Mouse (Mus musculus) forebrain, embryonic 13.5 days (tissue): Measurements from ENCODE around the gene Xrn2. TPM values are rescaled to one million over a fixed set of nuclear protein-coding genes. Genes with fewer than 3 reads are reported as not detected.
"Not testable (repeated sequence)": the region's sequence is repeated elsewhere in the genome, so short reads cannot be mapped to it uniquely, and the experiment has no call there.

ENCODE experiments used
- ATAC-seq: fragments of 200-750 bp; cut with Nextera tagmentation; 2 replicates; pipeline ENCODE4 v1.8.0; 2017
- H3K27ac ChIP-seq: fragments of 300-500 bp; sonication (generic); 2 replicates; pipeline ENCODE4 v1.5.1; 2015; ENCODE audit warnings: inconsistent platforms, mild to moderate bottlenecking, moderate library complexity
- H3K27me3 ChIP-seq: fragments of 300-500 bp; sonication (generic); 2 replicates; pipeline ENCODE4 v1.6.1; 2015; ENCODE audit warnings: mild to moderate bottlenecking, inconsistent platforms
- H3K36me3 ChIP-seq: fragments of 300-500 bp; sonication (generic); 2 replicates; pipeline ENCODE4 v1.6.1; 2015; ENCODE audit warnings: mild to moderate bottlenecking, inconsistent platforms; ENCODE audit not compliant: poor library complexity, severe bottlenecking
- H3K4me1 ChIP-seq: fragments of 300-500 bp; sonication (generic); 2 replicates; pipeline ENCODE4 v1.6.1; 2015; ENCODE audit warnings: inconsistent platforms
- H3K4me2 ChIP-seq: fragments of 300-500 bp; sonication (generic); 2 replicates; pipeline ENCODE4 v1.6.1; 2015; ENCODE audit warnings: inconsistent platforms, mild to moderate bottlenecking, moderate library complexity
- H3K4me3 ChIP-seq: fragments of 300-500 bp; sonication (generic); 2 replicates; pipeline ENCODE4 v1.5.1; 2015; ENCODE audit warnings: mild to moderate bottlenecking, inconsistent platforms
- H3K9ac ChIP-seq: fragments of 300-500 bp; sonication (generic); 2 replicates; pipeline ENCODE4 v1.6.1; 2015; ENCODE audit warnings: mild to moderate bottlenecking, inconsistent platforms
- H3K9me3 ChIP-seq: fragments of 300-500 bp; sonication (generic); replicated peaks from 2 replicates; pipeline ENCODE4 v1.6.1; 2016; ENCODE audit warnings: inconsistent platforms
- WGBS: fragments of 180-500 bp; shearing (Covaris S2); methylation state at CpG from one replicate; pipeline ENCODE4 v1.1.7; 2015; 5-methylcytosine and 5-hydroxymethylcytosine counted together
- polyA plus RNA-seq: library from polyadenylated mRNA; unstranded; fragments of >200 nt; fragmentation: Nextera tagmentation; extraction: Ambion mirVana; gene quantifications from 2 replicates; pipeline ENCODE4 v1.2.1, GENCODE M21; 2015

Xrn2 gene
- polyA plus RNA-seq, 1 experiment from 2014 or later, result 86.8 TPM

DNA sequence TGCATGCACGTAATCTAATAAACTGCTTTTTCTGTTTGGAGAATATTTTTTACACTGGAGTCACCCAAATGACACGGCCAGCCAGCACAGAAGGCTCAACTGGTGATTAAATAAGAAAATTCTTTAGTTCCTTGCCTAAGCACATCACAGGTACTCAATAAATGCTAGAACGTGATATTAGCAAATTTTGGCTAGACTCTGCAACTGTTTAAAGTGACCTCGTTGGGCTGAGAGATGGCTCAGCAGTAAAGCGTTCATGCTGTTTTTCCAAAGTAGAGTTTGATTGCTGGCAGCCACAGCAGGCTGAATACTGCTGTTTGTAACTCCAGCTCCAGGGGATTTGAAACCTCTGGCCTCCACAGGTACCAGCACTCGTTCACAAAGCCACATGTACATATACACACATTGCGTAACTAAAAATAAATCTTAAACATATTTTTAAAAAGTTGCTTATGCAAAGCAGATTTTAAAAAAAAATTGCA lies 614 bp upstream of the Xrn2 start:
- ATAC-seq, result peak; percentile 7; the same call in 1 of the 2 replicates
- H3K4me3 ChIP-seq, result peak overlapping the region; percentile 70
- H3K9me3 ChIP-seq, result no peaks in the 10 kb centered on the region
- H3K4me1 ChIP-seq, result peaks cover 25% of the 10 kb centered on the region
- H3K36me3 ChIP-seq, result no peaks in the 10 kb centered on the region
- WGBS, result 51% methylated on average over 7 of the region's 7 CpGs
- peak overlapping the region; percentile 99 for H3K27ac ChIP-seq
- H3K4me2 ChIP-seq, result peak overlapping the region; percentile 56
- H3K9ac ChIP-seq, result peak overlapping the region; percentile 84
- H3K27me3 ChIP-seq, result no peaks in the 10 kb centered on the region

DNA sequence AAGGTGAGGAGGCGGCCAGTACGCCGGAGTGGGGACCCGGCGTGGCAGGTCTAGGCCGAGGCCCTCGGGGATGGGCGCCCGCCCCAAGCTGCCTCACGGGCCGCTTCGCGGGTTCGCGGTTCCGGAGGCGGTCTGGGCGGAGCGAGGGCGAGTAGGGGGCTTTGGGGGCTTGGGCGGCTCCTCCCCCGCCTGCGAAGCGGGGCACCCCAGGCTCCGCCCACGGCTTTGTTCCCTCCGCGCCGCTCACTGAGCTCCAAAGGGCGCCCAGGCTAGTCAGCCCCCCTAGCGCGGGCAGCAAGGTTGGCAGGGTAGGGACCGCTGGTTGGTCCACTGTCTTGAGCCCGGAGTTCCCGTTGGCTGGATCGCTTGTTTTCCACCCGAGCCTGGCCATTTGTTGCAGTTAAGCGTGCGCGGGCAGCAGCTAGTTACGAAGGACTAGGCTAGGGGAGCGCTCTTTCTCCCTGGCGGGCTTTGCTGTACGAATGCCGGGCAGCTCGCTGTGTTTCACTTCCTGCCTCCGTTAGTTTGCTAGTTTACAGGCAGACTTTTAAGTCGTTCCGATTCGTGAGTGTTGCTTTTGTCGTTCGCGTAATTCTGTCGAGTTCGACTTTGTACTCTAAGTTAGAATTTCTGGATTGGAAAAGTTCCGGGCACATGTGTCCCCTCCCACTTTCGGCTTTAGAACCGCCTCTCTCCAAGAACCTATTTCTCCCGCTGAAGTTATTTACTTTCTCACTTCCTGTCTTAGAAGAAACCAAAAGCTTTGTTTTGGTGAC lies 586 bp downstream of the Xrn2 start:
- Histone ChIP-seq H3K9me3 (no peaks in the 10 kb centered on the region), H3K9ac (peak overlapping the region; percentile 84), H3K4me2 (peak overlapping the region; percentile 56), H3K27ac (peak overlapping the region; percentile 99), H3K27me3 (no peaks in the 10 kb centered on the region), H3K4me1 (peaks cover 25% of the 10 kb centered on the region), H3K4me3 (peak overlapping the region; percentile 70), H3K36me3 (no peaks in the 10 kb centered on the region)
- peak; percentile 93 for ATAC-seq
- WGBS, result under 1% methylated on average over 53 of the region's 59 CpGs

DNA sequence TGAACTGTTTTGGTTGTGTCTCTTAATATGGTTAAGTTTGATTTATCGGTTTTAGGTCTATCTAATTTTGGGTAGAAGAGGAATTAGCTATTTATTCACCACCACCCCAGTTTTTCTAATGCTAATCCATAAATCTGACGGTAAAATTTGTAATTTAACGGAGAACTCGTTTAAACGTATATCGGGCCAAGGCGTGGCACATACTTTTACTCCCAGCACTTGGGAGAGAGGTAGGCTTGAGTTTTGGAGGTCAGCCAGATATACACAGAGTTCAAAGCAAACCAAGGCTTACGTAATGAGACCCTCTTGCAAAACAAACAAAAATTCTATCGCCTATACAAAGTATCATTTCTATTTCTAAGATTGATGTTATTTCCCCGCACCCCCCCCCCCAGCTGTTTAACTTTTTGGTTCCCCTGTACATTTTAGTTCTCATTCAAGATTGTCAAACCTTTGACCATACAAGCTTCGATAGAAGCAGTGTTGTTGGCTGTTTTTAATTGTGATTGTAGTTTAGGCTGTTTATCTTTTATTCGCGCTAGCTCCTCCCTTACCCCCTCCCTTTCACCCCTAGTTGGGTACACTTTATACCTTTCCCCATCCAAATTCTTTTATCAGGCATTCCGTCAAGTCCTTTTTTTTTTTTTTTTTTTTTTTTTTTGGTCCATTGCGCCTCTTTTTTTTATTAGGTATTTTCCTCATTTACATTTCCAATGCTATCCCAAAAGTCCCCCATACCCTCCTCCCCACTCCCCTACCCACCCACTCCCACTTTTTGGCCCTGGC lies 1.5 kb downstream of the Xrn2 start:
- Histone ChIP-seq H3K27ac (peak overlapping the region; percentile 99; the same call in 1 of the 2 replicates), H3K4me1 (peaks cover 25% of the 10 kb centered on the region), H3K36me3 (no peaks in the 10 kb centered on the region), H3K9ac (peak overlapping the region; percentile 84), H3K9me3 (no peaks in the 10 kb centered on the region), H3K4me3 (peak overlapping the region; percentile 70), H3K27me3 (no peaks in the 10 kb centered on the region), H3K4me2 (peak overlapping the region; percentile 56)
- 28% methylated on average over 15 of the region's 15 CpGs for WGBS
- ATAC-seq, result no peak

DNA sequence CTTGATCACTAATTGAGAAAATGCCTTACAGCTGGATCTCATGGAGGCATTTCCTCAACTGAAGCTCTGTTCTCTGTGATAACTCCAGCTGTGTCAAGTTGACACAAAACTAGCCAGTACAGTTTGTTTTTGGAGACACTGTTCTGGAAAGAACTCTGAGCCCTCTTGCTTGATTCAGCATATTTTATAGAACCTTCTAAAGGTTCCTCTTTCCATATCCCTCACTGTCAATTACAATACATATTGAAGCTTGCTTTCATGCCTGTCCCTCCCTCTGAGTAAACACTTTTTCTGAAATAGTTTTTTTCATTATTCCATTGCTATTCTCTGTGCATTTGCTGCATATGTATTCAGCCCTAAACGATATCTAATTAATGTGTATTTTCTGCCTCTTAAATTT lies 9.2 kb downstream of the Xrn2 start:
- WGBS, result 91% methylated on average over 1 of the region's 1 CpGs
- not testable (repeated sequence) for ATAC-seq, H3K36me3 ChIP-seq, H3K27ac ChIP-seq, H3K27me3 ChIP-seq, H3K4me2 ChIP-seq, H3K9me3 ChIP-seq, H3K4me1 ChIP-seq, H3K4me3 ChIP-seq, H3K9ac ChIP-seq

DNA sequence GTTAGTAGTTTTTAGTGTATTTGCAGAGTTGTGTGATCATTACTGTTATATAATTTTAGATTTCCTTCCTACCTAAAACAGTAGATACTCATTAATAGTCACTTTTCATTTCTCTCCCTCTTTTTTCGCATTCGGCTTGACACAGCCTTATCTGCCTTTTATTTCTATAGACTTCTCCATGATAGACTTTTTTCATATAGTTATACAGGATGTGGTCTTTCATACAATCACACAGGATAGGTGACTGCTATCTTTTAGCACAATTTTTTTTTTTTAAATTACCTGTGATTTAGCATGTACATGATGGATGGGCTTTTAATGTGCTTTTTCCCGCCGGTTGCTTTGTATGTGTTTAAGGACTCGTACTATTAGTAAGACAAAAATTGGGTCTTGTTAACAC lies 10.3 kb downstream of the Xrn2 start:
- no peak overlapping the region for H3K4me3 ChIP-seq
- no peaks in the 10 kb centered on the region for H3K9me3 ChIP-seq
- H3K4me1 ChIP-seq, result no peaks in the 10 kb centered on the region
- no peak for ATAC-seq
- peaks cover 15% of the 10 kb centered on the region for H3K36me3 ChIP-seq
- 96% methylated on average over 5 of the region's 5 CpGs for WGBS
- H3K4me2 ChIP-seq, result no peak overlapping the region
- no peak overlapping the region for H3K27ac ChIP-seq
- H3K9ac ChIP-seq, result no peak overlapping the region
- H3K27me3 ChIP-seq, result no peaks in the 10 kb centered on the region

DNA sequence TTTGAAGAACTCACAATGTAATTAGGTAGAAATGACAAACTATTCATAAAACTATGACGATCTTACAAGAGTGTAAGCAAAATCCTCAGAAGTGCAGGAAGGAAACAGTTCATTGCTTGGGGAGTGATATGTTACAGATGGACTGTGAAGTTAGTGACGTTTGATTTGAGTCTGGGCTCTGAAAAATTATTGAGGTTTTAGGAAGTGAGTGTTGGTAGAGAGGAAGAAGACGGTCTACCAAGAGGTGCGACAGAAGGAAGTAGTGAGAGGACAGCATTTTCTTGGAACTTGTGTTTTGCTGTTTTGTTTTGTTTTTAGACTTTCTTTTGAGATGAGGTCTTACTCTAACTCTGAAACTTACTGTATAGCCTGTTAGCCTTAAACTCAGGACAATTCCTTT lies 10.8 kb downstream of the Xrn2 start:
- no peak overlapping the region for H3K4me3 ChIP-seq
- H3K4me2 ChIP-seq, result no peak overlapping the region
- H3K27ac ChIP-seq, result no peak overlapping the region
- no peaks in the 10 kb centered on the region for H3K9me3 ChIP-seq
- H3K27me3 ChIP-seq, result no peaks in the 10 kb centered on the region
- no peaks in the 10 kb centered on the region for H3K4me1 ChIP-seq
- no peak for ATAC-seq
- no peak overlapping the region for H3K9ac ChIP-seq
- H3K36me3 ChIP-seq, result peaks cover 16% of the 10 kb centered on the region
- 94% methylated on average over 4 of the region's 4 CpGs for WGBS

DNA sequence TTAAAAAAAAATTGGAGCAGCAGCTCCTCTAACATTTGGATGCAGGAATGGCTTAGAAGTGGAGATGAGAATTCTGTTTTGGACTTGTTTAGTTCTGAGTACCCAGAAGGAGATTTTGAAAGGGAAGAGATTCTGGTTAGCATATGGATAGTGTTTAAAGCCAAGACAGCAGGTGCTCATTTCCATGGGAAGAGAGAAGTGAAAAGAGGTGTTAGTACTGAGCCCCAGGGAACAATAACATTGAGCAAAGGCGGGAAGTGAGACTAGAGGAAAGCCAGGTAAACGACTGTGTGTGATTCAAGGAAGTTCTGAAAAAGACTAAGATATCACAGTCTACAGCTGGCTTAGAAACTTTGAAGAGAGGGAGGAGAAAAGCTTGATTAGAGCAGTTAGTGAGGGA lies 20.3 kb downstream of the Xrn2 start:
- WGBS, result 41% methylated on average over 2 of the region's 2 CpGs
- H3K27me3 ChIP-seq, result no peaks in the 10 kb centered on the region
- H3K9me3 ChIP-seq, result no peaks in the 10 kb centered on the region
- H3K36me3 ChIP-seq, result peaks cover 60% of the 10 kb centered on the region
- no peak overlapping the region for H3K27ac ChIP-seq
- no peak overlapping the region for H3K4me2 ChIP-seq
- no peak overlapping the region for H3K9ac ChIP-seq
- no peak overlapping the region for H3K4me3 ChIP-seq
- no peaks in the 10 kb centered on the region for H3K4me1 ChIP-seq
- no peak for ATAC-seq

DNA sequence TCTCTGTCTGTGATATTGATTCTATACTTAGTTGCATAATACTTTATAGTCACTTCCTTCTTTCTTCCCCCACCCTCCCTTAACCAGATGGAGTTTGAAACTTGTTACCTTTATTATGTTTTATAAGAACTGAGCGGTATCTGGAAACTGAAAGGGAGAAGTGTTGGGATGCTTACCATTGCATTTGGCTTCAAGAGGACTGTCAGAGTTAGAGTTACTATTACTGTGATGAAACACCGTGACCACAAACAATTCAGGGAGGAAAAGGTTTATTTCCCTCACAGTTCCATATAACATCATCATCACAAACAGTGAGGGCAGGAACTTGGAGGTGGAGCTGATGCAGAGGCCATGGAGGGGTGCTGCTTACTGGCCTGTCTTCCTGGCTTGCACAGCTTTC lies 23.1 kb downstream of the Xrn2 start:
- Histone ChIP-seq H3K4me3 (no peak overlapping the region), H3K4me2 (no peak overlapping the region), H3K4me1 (no peaks in the 10 kb centered on the region), H3K27ac (no peak overlapping the region), H3K27me3 (no peaks in the 10 kb centered on the region), H3K36me3 (peaks cover 46% of the 10 kb centered on the region), H3K9ac (no peak overlapping the region), H3K9me3 (no peaks in the 10 kb centered on the region)
- WGBS, result 96% methylated on average over 2 of the region's 2 CpGs
- no peak for ATAC-seq

DNA sequence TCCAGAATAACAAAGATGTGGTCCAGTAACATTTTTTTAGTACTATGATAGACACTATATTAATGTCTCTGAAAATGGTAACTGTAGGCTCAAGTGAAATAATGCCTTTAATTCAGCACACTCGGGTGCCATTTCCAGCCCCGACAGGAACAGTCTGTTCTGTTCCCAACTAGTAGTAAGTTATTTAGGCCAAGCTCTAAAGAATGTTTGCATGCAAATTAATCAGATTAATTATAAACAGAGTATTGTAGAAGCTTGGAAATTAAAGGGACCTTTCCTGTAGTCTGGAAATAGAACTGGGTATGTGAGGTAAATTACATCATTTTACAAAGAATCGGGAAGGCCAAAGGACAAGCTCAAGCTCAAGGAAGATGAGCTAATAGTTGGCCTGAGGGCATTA lies 34.3 kb downstream of the Xrn2 start:
- no peak overlapping the region for H3K4me3 ChIP-seq
- H3K4me2 ChIP-seq, result no peak overlapping the region
- no peaks in the 10 kb centered on the region for H3K4me1 ChIP-seq
- peaks cover 56% of the 10 kb centered on the region for H3K36me3 ChIP-seq
- H3K9me3 ChIP-seq, result no peaks in the 10 kb centered on the region
- ATAC-seq, result no peak
- H3K27me3 ChIP-seq, result no peaks in the 10 kb centered on the region
- WGBS, result 81% methylated on average over 3 of the region's 3 CpGs
- no peak overlapping the region for H3K9ac ChIP-seq
- no peak overlapping the region for H3K27ac ChIP-seq

DNA sequence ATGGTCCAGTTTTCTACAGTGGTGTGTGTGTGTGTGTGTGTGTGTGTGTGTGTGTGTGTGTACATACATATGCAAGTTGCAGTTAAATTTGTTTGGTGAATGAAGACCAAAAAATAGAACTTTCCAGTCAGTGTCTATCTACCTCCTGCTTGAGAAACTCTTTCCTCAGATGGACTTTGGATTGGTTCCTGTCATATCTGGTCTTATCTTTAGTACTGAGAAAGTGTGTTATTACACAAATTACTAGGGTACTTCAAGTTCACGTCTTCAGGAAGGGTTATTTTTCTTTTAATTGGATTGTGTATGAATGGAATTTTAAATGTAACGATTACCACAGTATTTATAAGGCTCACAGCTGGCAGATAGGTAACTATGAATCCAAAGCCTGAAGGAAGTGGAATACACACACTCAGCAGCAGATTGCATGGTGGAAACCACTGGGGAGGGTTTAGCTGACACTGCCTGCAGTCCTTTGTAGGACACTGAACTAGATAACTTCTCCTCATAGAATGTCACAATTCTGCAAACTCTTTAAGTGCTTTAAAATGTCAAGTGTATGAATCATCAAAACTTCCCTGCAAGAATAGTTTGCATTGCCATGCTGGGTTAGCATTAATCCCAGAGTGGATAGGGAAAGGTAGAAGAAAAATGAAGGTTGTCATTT lies 40.6 kb downstream of the Xrn2 start:
- Histone ChIP-seq H3K9ac (no peak overlapping the region), H3K4me1 (no peaks in the 10 kb centered on the region), H3K36me3 (peaks cover 62% of the 10 kb centered on the region), H3K27ac (no peak overlapping the region), H3K4me3 (no peak overlapping the region), H3K4me2 (no peak overlapping the region), H3K9me3 (no peaks in the 10 kb centered on the region), H3K27me3 (no peaks in the 10 kb centered on the region)
- 76% methylated on average over 2 of the region's 2 CpGs for WGBS
- no peak for ATAC-seq

DNA sequence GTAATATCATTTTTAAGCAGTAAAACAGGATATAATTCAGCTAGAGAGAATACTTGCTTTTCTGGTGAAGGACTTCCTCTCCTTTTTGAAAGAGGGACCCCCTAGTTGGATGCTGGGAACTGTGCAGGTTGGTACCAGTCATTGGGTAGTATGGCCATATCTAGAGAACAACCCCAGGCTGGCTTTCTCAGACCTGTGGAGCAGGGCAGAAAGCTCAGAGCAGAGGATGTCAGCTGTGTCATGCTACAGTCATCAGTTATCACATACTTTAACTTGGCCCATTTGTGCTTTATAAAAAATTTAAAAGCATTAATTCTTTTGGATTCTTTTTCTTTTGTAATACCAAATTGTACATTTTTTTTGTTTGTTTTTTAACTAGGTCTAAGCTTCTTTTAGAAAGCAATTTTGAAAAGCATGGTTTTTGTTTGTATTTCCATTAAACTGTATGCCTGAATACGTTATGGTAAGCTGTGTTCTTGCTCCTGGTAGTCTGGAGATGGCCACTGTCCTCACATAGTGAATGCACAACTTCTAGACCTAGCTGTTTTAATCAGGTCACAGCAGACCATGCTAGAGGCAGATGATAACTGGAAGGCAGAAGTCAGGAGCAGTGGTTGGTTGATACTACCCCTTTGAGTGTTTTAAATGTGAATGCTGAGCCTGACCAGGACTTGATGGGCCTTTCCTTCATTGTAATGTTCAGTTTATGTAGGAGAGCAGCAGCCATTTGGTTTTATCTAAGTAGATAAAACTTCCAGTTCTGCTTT lies 54.9 kb downstream of the Xrn2 start:
- H3K27ac ChIP-seq, result no peak overlapping the region
- H3K4me3 ChIP-seq, result no peak overlapping the region
- 0 out of 2 replicates have a peak, but pooled peaks cover 10% of the 10 kb centered on the region for H3K27me3 ChIP-seq
- ATAC-seq, result no peak
- H3K9me3 ChIP-seq, result no peaks in the 10 kb centered on the region
- peaks cover 26% of the 10 kb centered on the region for H3K36me3 ChIP-seq
- no peak overlapping the region for H3K4me2 ChIP-seq
- no peak overlapping the region for H3K9ac ChIP-seq
- 88% methylated on average over 1 of the region's 1 CpGs for WGBS
- H3K4me1 ChIP-seq, result peaks cover 15% of the 10 kb centered on the region; the same call in 1 of the 2 replicates
